Mouse (Mus musculus) cerebellum, adult 2 months (tissue): Measurements from ENCODE around the gene Slc10a7.

Experiments used
- CTCF ChIP-seq: fragments of 200-500 bp; IDR thresholded peaks from 2 replicates; pipeline ENCODE4 v1.5.1; 2011; ENCODE audit warnings: low read depth, mild to moderate bottlenecking, control low read depth, low read length, moderate library complexity, borderline replicate concordance; ENCODE audit not compliant: insufficient read depth
- POLR2A ChIP-seq: fragments of 200-500 bp; IDR thresholded peaks from 2 replicates; pipeline ENCODE4 v1.6.1; 2011; ENCODE audit warnings: low read length, control low read depth, borderline replicate concordance; ENCODE audit not compliant: insufficient read depth

DNA sequence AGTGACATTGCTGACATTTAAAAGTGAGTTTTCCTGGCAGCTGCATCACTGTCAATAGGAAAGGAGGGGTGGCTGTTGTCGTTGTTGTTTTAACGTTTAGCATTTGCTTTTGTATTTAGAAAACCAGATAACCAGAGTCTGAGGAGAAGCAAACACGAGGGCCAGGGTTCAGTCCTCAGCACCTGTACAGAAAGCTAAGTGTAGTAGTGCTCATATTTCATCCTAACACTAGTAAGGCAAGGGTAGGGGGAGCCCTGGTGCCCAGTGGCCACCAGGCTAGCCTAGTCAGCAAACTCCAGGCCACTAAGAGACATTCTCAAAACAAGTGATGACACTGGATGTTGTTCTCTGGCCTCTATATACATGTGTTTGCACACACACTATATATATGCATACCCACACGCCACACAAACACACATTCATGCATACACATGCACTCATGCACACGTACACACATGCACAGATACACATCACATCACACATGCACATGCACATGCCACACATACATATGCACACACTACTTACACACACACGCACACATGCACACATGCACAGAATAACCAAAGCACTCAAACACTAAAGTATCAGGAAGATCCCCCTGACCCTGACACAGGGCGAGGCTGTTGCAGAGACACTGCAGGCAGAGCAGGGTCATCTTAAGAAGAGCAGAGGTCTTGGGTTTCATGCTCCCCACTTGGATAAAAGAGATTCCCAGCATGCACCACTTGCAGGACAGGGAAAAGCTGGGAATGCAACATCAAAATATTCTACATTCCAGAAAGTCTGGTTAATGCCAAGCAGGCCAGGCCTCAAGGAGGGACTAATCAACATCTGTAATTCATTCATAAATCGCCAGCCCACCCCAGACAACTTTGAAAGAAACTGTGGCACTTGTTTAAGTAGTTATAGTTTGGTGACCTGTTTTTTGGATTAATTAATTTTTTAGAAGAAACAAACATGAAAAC is 241.0 kb downstream of the Slc10a7 start:
- TF ChIP-seq CTCF (no peak), POLR2A (no peak)
